Mouse (Mus musculus) adrenal gland, postnatal 36 days (tissue): Measurements from ENCODE around the gene Spns3. TPM values are rescaled to one million over a fixed set of nuclear protein-coding genes. Genes with fewer than 3 reads are reported as not detected.
A peak's percentile ranks its signal among the peaks of the same experiment; 100 is the strongest.

ENCODE experiments used
- DNase-seq, 2 experiments: peaks; one replicate each; pipeline ENCODE4 v3.0.0; 2021; ENCODE audit warnings: mixed read lengths in 1 of 2
- total RNA-seq, 2 experiments: library from RNA; stranded (reverse); gene quantifications; 2 replicates each; pipeline ENCODE4 v1.2.3; 2021

Spns3 gene
- total RNA-seq, 2 experiments from 2014 or later: 0.13 to 0.23 TPM

GRCm38 (mm10) chr11:72518449-72518848, 31.9 kb downstream of the Spns3 start:
- DNase-seq: no peak

- no peak for DNase-seq
Measured at GRCm38 (mm10) chr11:72514967-72515366, 35.3 kb downstream of the Spns3 start.

- no peak for DNase-seq
Measured at GRCm38 (mm10) chr11:72508651-72509050, 41.7 kb downstream of the Spns3 start.

- DNase-seq: no peak
Measured at GRCm38 (mm10) chr11:72507651-72508050, 42.7 kb downstream of the Spns3 start.

- no peak for DNase-seq
Measured at GRCm38 (mm10) chr11:72504016-72504797, 46.1 kb downstream of the Spns3 start.

GRCm38 (mm10) chr11:72503501-72503921, 46.8 kb downstream of the Spns3 start:
- DNase-seq: no peak

- DNase-seq: no peak
Measured at GRCm38 (mm10) chr11:72502236-72502635, 48.1 kb downstream of the Spns3 start.

- no peak for DNase-seq
Measured at GRCm38 (mm10) chr11:72501426-72502002, 48.8 kb downstream of the Spns3 start.

- no peak for DNase-seq
Measured at GRCm38 (mm10) chr11:72500139-72500538, 50.2 kb downstream of the Spns3 start.

- no peak for DNase-seq
Measured at GRCm38 (mm10) chr11:72497367-72497766, 52.9 kb downstream of the Spns3 start.

- no peak for DNase-seq
Measured at GRCm38 (mm10) chr11:72496775-72497174, 53.5 kb downstream of the Spns3 start.

- DNase-seq: no peak
Measured at GRCm38 (mm10) chr11:72496066-72496465, 54.2 kb downstream of the Spns3 start.

- no peak for DNase-seq
Measured at GRCm38 (mm10) chr11:72494046-72494988, 56.0 kb downstream of the Spns3 start.

- no peak for DNase-seq
Measured at GRCm38 (mm10) chr11:72491130-72491960, 59.0 kb downstream of the Spns3 start.

- peak; percentile 94 to 96 for DNase-seq
Measured at GRCm38 (mm10) chr11:72489881-72490301, 60.4 kb downstream of the Spns3 start, which contains the start of gene Spns2. Spns2 (minus strand) TSS chr11:72489904.

GRCm38 (mm10) chr11:72489397-72489796, 60.9 kb downstream of the Spns3 start:
- no peak for DNase-seq

GRCm38 (mm10) chr11:72488753-72489271, 61.5 kb downstream of the Spns3 start:
- DNase-seq: peak; percentile 16 to 37

- DNase-seq: no peak
Measured at GRCm38 (mm10) chr11:72487739-72488138, 62.6 kb downstream of the Spns3 start.

- no peak for DNase-seq
Measured at GRCm38 (mm10) chr11:72487171-72487570, 63.1 kb downstream of the Spns3 start.

GRCm38 (mm10) chr11:72485960-72486359, 64.3 kb downstream of the Spns3 start:
- no peak for DNase-seq

GRCm38 (mm10) chr11:72485157-72485556, 65.1 kb downstream of the Spns3 start:
- no peak for DNase-seq
